Mouse (Mus musculus): ENCODE results near the gene Tmbim4. TPM values are rescaled to one million over a fixed set of nuclear protein-coding genes. Genes with fewer than 3 reads are reported as not detected.

The Tmbim4 gene
- polyA plus RNA-seq, 1 experiment from 2014 or later = 110 TPM

DNA sequence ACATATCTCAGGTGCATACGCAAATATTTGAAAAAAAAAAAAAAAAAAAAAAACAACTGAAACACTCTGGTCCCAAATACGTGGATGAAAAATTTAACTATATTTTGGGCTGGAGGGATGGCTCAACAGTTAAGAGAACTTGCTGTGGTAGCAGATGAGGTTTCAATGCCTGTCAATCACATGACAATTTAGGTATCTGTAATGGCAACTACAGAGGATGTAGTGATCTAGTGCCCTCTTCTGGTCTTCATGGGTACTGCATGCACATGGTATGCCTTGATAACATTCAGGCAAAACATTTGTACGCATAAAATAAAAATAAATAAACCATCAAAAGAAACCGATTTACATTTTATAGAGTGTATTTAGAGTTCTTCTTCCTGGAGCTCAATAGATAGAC, 69.4 kb downstream of the Tmbim4 start:
- ATAC-seq (ENCODE audit: insufficient number of reproducible peaks, insufficient read depth, low FRiP score, low read depth) = no peak

DNA sequence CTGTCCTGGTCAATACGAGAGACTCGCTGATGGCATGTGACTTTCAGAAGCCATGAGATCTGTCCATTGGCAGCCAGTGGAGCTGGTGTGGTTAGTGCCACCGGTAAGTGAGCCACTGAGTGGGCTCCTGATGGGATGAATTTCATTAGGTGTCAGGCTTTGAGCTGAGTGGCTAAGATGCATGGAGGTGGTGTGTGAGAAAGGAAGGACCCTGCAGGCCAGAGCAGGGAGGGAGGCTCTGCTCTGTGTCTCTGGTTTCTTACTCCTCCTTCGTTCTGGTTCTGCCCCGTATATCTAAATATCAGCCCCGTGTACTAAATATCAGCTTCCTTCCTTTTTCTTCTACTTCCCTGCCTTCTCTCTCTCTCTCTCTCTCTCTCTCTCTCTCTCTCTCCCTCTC, 69.9 kb downstream of the Tmbim4 start:
- Histone ChIP-seq H3K4me2 (replicated peaks; ENCODE audit: low read depth, low read length) (no peak overlapping the region), H3K4me3 (ENCODE audit: low read depth, low read length) (no peak overlapping the region), H3K4me1 (ENCODE audit: control insufficient read depth, insufficient read depth, low read length) (peaks cover 17% of the 10 kb centered on the region; the same call in 1 of the 2 replicates), H3K27ac (ENCODE audit: low read length) (no peak overlapping the region), H3K9me3 (ENCODE audit: control insufficient read depth, low read depth, low read length) (no peaks in the 10 kb centered on the region), H3K9ac (replicated peaks; ENCODE audit: low read depth, low read length) (no peak overlapping the region), H3K27me3 (ENCODE audit: control insufficient read depth, insufficient read depth, low read length) (no peaks in the 10 kb centered on the region), H3K36me3 (ENCODE audit: control insufficient read depth, insufficient read depth, low read length) (no peaks in the 10 kb centered on the region)
- no peak for ATAC-seq (ENCODE audit: insufficient number of reproducible peaks, insufficient read depth, low FRiP score, low read depth)
- WGBS = 54% methylated on average over 6 of the region's 6 CpGs

More for the DNA sequence above, 69.4 kb downstream of the Tmbim4 start:
- Histone ChIP-seq H3K9me3 (ENCODE audit: control insufficient read depth, low read depth, low read length) (no peaks in the 10 kb centered on the region), H3K9ac (replicated peaks; ENCODE audit: low read depth, low read length) (no peak overlapping the region), H3K36me3 (ENCODE audit: control insufficient read depth, insufficient read depth, low read length) (no peaks in the 10 kb centered on the region), H3K27me3 (ENCODE audit: control insufficient read depth, insufficient read depth, low read length) (no peaks in the 10 kb centered on the region), H3K4me2 (replicated peaks; ENCODE audit: low read depth, low read length) (no peak overlapping the region), H3K4me1 (ENCODE audit: control insufficient read depth, insufficient read depth, low read length) (peaks cover 17% of the 10 kb centered on the region; the same call in 1 of the 2 replicates), H3K27ac (ENCODE audit: low read length) (no peak overlapping the region), H3K4me3 (ENCODE audit: low read depth, low read length) (no peak overlapping the region)
- WGBS = 81% methylated on average over 4 of the region's 4 CpGs

DNA sequence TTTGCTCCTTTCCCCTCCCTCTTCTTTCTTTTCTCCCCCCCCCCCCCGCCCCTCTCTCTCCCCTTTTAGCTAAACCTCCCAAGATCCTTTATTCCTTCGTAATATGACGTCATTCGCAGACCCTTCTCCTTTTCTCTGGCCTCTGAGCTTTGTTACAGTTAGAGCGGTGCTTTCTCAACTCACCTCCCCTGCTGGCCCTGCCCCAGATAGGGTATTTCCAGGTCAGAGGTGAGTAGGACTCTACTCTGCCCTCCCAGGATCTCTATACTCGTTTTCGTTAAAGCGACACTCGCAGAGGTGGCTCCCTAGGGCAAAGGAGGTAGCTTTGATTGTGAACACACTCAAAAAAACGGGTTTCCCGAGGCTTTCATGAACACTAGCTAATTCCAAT, 70.5 kb downstream of the Tmbim4 start:
- H3K36me3 ChIP-seq (ENCODE audit: control insufficient read depth, insufficient read depth, low read length) = no peaks in the 10 kb centered on the region
- H3K4me2 ChIP-seq (replicated peaks; ENCODE audit: low read depth, low read length) = peak overlapping the region; percentile 44
- H3K27ac ChIP-seq (ENCODE audit: low read length) = no peak overlapping the region
- WGBS = 11% methylated on average over 11 of the region's 11 CpGs
- H3K27me3 ChIP-seq (ENCODE audit: control insufficient read depth, insufficient read depth, low read length) = no peaks in the 10 kb centered on the region
- H3K4me1 ChIP-seq (ENCODE audit: control insufficient read depth, insufficient read depth, low read length) = peaks cover 17% of the 10 kb centered on the region; the same call in 1 of the 2 replicates
- H3K9ac ChIP-seq (replicated peaks; ENCODE audit: low read depth, low read length) = no peak overlapping the region
- no peaks in the 10 kb centered on the region for H3K9me3 ChIP-seq (ENCODE audit: control insufficient read depth, low read depth, low read length)
- ATAC-seq (ENCODE audit: insufficient number of reproducible peaks, insufficient read depth, low FRiP score, low read depth) = peak; percentile 69; the same call in 1 of the 2 replicates
- H3K4me3 ChIP-seq (ENCODE audit: low read depth, low read length) = peak overlapping the region; percentile 16

DNA sequence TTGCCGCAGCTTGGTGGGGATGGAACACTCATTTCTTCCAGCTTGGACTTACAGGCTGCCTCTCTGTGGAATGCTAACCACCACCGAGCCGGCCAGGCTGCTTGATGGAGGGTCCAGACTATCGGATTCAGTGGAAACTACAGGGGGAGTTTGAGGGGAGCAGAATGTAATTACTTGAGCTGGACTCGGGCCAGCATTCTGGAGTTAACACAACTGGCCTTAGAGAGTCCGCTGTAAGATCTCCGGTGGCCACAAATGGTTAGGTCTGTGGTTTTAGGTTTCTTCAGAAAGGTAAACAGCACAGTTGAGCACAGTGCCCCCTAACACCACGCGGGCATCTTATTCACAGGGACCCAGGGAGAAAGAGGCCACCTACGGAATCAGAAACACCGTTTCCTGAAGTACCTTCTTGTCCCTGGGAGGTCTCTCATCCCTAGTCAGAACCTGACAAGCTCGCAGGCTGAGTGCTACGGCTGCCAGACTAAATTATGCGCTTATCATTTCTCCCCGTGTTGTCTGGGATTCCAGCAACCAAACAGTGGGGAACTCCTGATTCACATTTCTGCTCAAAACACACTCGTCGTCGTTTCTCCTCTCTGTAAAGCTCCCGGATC, 71.0 kb downstream of the Tmbim4 start:
- H3K27ac ChIP-seq (ENCODE audit: low read length) = peak overlapping the region; percentile 49; the same call in 1 of the 2 replicates
- H3K27me3 ChIP-seq (ENCODE audit: control insufficient read depth, insufficient read depth, low read length) = no peaks in the 10 kb centered on the region
- 7% methylated on average over 19 of the region's 19 CpGs for WGBS
- H3K4me1 ChIP-seq (ENCODE audit: control insufficient read depth, insufficient read depth, low read length) = peaks cover 17% of the 10 kb centered on the region; the same call in 1 of the 2 replicates
- peak overlapping the region; percentile 16 for H3K4me3 ChIP-seq (ENCODE audit: low read depth, low read length)
- no peak overlapping the region for H3K9ac ChIP-seq (replicated peaks; ENCODE audit: low read depth, low read length)
- H3K4me2 ChIP-seq (replicated peaks; ENCODE audit: low read depth, low read length) = peak overlapping the region; percentile 44
- H3K9me3 ChIP-seq (ENCODE audit: control insufficient read depth, low read depth, low read length) = no peaks in the 10 kb centered on the region
- ATAC-seq (ENCODE audit: insufficient number of reproducible peaks, insufficient read depth, low FRiP score, low read depth) = peak; percentile 72; the same call in 1 of the 2 replicates
- H3K36me3 ChIP-seq (ENCODE audit: control insufficient read depth, insufficient read depth, low read length) = no peaks in the 10 kb centered on the region

DNA sequence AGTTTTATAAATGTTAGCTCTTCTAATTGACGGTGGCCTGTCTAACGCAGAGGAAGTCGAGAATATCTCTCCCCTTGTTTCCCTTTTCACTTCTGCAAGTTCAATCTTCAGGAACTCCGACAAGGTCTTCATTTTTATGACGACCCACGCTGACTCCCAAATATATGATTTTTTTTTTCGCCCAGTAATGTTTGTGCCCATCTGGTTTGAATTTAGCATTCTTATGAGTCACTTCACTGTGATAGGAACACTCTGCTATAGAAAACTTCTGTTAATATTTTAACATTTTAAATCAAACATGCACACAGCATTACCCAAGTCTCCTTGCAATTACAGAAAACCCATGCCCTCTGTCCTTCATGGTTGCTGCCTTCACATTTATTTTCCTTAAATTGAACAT, 71.9 kb downstream of the Tmbim4 start:
- WGBS = 71% methylated on average over 7 of the region's 7 CpGs
- Histone ChIP-seq H3K36me3 (ENCODE audit: control insufficient read depth, insufficient read depth, low read length) (no peaks in the 10 kb centered on the region), H3K4me3 (ENCODE audit: low read depth, low read length) (no peak overlapping the region), H3K4me1 (ENCODE audit: control insufficient read depth, insufficient read depth, low read length) (peaks cover 17% of the 10 kb centered on the region; the same call in 1 of the 2 replicates), H3K9me3 (ENCODE audit: control insufficient read depth, low read depth, low read length) (no peaks in the 10 kb centered on the region), H3K27me3 (ENCODE audit: control insufficient read depth, insufficient read depth, low read length) (no peaks in the 10 kb centered on the region), H3K4me2 (replicated peaks; ENCODE audit: low read depth, low read length) (no peak overlapping the region), H3K27ac (ENCODE audit: low read length) (no peak overlapping the region), H3K9ac (replicated peaks; ENCODE audit: low read depth, low read length) (no peak overlapping the region)
- no peak for ATAC-seq (ENCODE audit: insufficient number of reproducible peaks, insufficient read depth, low FRiP score, low read depth)

Other genes with a start within 250 kb of the Tmbim4 start
- 5.0 and 7.1 TPM in 2 replicates for gene Helb, start 88.6 kb upstream of the Tmbim4 start, polyA plus RNA-seq (2014; fragmentation: Nextera tagmentation; extraction: Ambion mirVana)
- 0.75 and 1.3 TPM in 2 replicates for gene Irak3, start 540 bp downstream of the Tmbim4 start, polyA plus RNA-seq (2014; fragmentation: Nextera tagmentation; extraction: Ambion mirVana)
- 59.2 and 66.1 TPM in 2 replicates for gene Llph, start 25.5 kb downstream of the Tmbim4 start, polyA plus RNA-seq (2014; fragmentation: Nextera tagmentation; extraction: Ambion mirVana)